Mouse (Mus musculus) limb, embryonic 15.5 days (tissue): ENCODE measurements around the gene Fbxo4. TPM values are rescaled to one million over a fixed set of nuclear protein-coding genes. Genes with fewer than 3 reads are reported as not detected.

Experiments
- ATAC-seq: fragments of 200-750 bp; cut with Nextera tagmentation; 2 replicates; pipeline ENCODE4 v1.8.0; 2017; ENCODE audit warnings: low read depth, moderate TSS enrichment; ENCODE audit not compliant: insufficient number of reproducible peaks, low FRiP score, low TSS enrichment
- H3K27ac ChIP-seq: fragments of 300-500 bp; sonication (generic); 2 replicates; pipeline ENCODE4 v1.5.1; 2015; ENCODE audit warnings: moderate library complexity, mild to moderate bottlenecking, inconsistent platforms
- H3K27me3 ChIP-seq: fragments of 300-500 bp; sonication (generic); 2 replicates; pipeline ENCODE4 v1.6.1; 2015; ENCODE audit warnings: inconsistent platforms
- H3K36me3 ChIP-seq: fragments of 300-500 bp; sonication (generic); 2 replicates; pipeline ENCODE4 v1.6.1; 2015; ENCODE audit warnings: inconsistent platforms
- H3K4me1 ChIP-seq: fragments of 300-500 bp; sonication (generic); 2 replicates; pipeline ENCODE4 v1.6.1; 2015; ENCODE audit warnings: inconsistent platforms
- H3K4me2 ChIP-seq: fragments of 300-500 bp; sonication (generic); 2 replicates; pipeline ENCODE4 v1.6.1; 2015; ENCODE audit warnings: mild to moderate bottlenecking, inconsistent platforms
- H3K4me3 ChIP-seq: fragments of 300-500 bp; sonication (generic); 2 replicates; pipeline ENCODE4 v1.5.1; 2015; ENCODE audit warnings: mild to moderate bottlenecking, inconsistent platforms
- H3K9ac ChIP-seq: fragments of 300-500 bp; sonication (generic); 2 replicates; pipeline ENCODE4 v1.6.1; 2015; ENCODE audit warnings: inconsistent platforms
- H3K9me3 ChIP-seq: fragments of 300-500 bp; sonication (generic); 2 replicates; pipeline ENCODE4 v1.6.1; 2016; ENCODE audit warnings: inconsistent platforms
- WGBS: fragments of 180-500 bp; shearing (Covaris S2); methylation state at CpG from one replicate; pipeline ENCODE4 v1.1.7; 2015; 5-methylcytosine and 5-hydroxymethylcytosine counted together
- polyA plus RNA-seq: library from polyadenylated mRNA; unstranded; fragments of >200 nt; fragmentation: Nextera tagmentation; extraction: Ambion mirVana; gene quantifications from 2 replicates; pipeline ENCODE4 v1.2.1, GENCODE M21; 2015

The Fbxo4 gene
- polyA plus RNA-seq, 1 experiment from 2014 or later: 12.2 TPM

- H3K4me2 ChIP-seq: no peak overlapping the region
- H3K9me3 ChIP-seq: no peaks in the 10 kb centered on the region
- H3K27ac ChIP-seq: no peak overlapping the region
- H3K9ac ChIP-seq: no peak overlapping the region
- H3K4me1 ChIP-seq: no peaks in the 10 kb centered on the region
- H3K36me3 ChIP-seq: no peaks in the 10 kb centered on the region
- WGBS: 57% methylated on average over 2 of the region's 2 CpGs
- H3K27me3 ChIP-seq: no peaks in the 10 kb centered on the region
- no peak for ATAC-seq
- H3K4me3 ChIP-seq: no peak overlapping the region
Measured at GRCm38 (mm10) chr15:4000536-4000935, 21.2 kb upstream of the Fbxo4 start.

GRCm38 (mm10) chr15:3999144-3999543 is 19.8 kb upstream of the Fbxo4 start:
- Histone ChIP-seq H3K9ac (no peak overlapping the region), H3K4me3 (no peak overlapping the region), H3K36me3 (no peaks in the 10 kb centered on the region), H3K9me3 (no peaks in the 10 kb centered on the region), H3K4me1 (peaks cover 5% of the 10 kb centered on the region; the same call in 1 of the 2 replicates), H3K4me2 (no peak overlapping the region), H3K27ac (no peak overlapping the region), H3K27me3 (no peaks in the 10 kb centered on the region)
- WGBS: 64% methylated on average over 2 of the region's 2 CpGs
- no peak for ATAC-seq

DNA sequence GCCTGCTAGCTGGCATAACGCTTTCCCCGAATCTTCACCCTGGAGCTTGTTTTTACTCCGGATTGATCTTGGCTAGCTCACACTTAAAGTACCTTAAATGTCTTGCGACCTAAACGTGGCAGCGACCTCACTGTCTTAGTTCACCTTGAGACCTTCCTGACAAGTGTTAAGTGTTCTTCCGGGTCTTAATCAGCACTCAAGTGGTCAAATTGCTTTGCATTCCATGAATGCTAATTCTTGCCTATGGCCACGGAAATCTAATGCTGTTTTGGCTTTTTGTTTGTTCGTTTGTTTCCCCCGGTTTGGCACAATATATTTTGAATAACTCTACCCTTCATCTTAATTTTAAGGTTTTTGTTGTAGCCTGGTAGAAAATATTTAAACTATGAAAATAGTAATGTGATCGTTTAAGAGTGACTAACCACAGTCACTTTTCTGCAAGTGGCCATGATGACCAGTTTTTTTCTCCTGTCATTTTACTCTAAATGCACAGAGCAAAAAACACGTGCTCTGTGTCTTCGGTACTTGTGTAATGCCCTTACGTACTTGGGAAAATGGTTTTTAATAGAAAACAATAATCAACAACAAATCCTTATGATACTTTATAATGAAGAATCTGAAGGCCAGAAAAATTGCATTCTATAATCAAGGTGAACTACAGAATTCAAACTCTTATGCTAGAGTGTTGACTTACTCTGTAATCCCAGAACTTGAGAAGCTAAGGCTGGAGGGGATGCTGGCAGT is 17.1 kb upstream of the Fbxo4 start:
- Histone ChIP-seq H3K27ac (peak overlapping the region; percentile 91), H3K27me3 (no peaks in the 10 kb centered on the region), H3K36me3 (peaks cover 7% of the 10 kb centered on the region), H3K4me2 (peak overlapping the region; percentile 62), H3K4me1 (peaks cover 9% of the 10 kb centered on the region; the same call in 1 of the 2 replicates), H3K9ac (peak overlapping the region; percentile 42), H3K9me3 (no peaks in the 10 kb centered on the region), H3K4me3 (peak overlapping the region; percentile 90)
- no peak for ATAC-seq
- WGBS: 18% methylated on average over 14 of the region's 14 CpGs

DNA sequence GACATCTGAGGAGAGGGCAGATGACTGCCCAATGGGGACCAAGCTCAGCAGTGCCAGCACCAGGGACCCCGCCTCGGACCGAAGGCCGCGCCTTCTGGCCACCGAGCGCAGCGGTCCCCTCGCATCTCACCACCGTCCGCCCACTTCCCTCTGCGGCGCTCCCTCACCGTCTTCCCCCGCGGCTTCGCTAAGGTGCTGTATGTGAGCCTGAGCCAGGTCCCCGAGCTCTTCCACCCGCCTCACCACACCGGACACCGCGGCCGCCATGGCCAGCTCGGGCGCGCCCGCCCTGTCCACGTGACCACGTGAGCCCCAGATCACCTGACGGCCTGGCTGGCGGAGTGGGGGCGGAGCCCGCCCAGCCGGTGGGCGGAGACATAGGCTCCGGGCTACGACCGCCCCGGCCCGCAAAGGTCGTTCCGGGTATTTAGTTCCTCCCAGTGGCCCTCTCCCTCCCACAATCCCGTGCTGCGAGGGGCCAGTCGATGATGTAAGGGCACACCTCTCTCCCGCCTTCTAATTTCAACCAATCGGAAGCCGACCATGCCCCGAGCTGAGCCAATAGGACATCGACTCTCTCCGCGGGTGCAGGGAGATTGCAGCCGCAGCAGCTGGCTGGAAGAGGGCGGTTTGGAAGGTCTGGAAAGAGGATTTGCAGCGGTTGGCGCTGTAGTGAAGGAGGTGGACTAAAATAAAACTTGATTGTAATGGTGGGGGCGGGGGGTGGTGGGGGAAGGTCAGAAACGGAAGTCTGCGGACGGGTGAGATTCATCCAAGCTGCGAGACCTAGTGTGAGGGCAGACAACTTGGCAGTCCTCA is 16.3 kb upstream of the Fbxo4 start, which contains the start of gene AW549877:
AW549877 (minus strand) TSS at position 297 of the 819 bp plus-strand sequence.
- Histone ChIP-seq H3K36me3 (peaks cover 12% of the 10 kb centered on the region), H3K4me2 (peak within 1 kb of the TSS; percentile 62), H3K9ac (peak within 1 kb of the TSS; percentile 75), H3K4me1 (peaks cover 9% of the 10 kb centered on the region; the same call in 1 of the 2 replicates), H3K4me3 (peak within 1 kb of the TSS; percentile 90), H3K27me3 (no peaks in the 10 kb centered on the region), H3K27ac (peak within 1 kb of the TSS; percentile 96), H3K9me3 (no peaks in the 10 kb centered on the region)
- ATAC-seq: peak; percentile 100
- WGBS: under 1% methylated on average over 59 of the region's 61 CpGs

- no peaks in the 10 kb centered on the region for H3K27me3 ChIP-seq
- no peak for ATAC-seq
- WGBS: 22% methylated on average over 14 of the region's 14 CpGs
- H3K4me2 ChIP-seq: peak overlapping the region; percentile 62
- no peaks in the 10 kb centered on the region for H3K9me3 ChIP-seq
- H3K27ac ChIP-seq: peak overlapping the region; percentile 96
- H3K4me1 ChIP-seq: peaks cover 9% of the 10 kb centered on the region; the same call in 1 of the 2 replicates
- H3K36me3 ChIP-seq: peaks cover 18% of the 10 kb centered on the region
- peak overlapping the region; percentile 90 for H3K4me3 ChIP-seq
- H3K9ac ChIP-seq: peak overlapping the region; percentile 75
Measured at GRCm38 (mm10) chr15:3994852-3995447, 15.6 kb upstream of the Fbxo4 start.

GRCm38 (mm10) chr15:3987981-3988380 is 8.6 kb upstream of the Fbxo4 start:
- H3K9ac ChIP-seq: no peak overlapping the region
- WGBS: 64% methylated on average over 2 of the region's 2 CpGs
- no peak overlapping the region for H3K4me2 ChIP-seq
- H3K27me3 ChIP-seq: no peaks in the 10 kb centered on the region
- no peak overlapping the region for H3K27ac ChIP-seq
- H3K4me3 ChIP-seq: no peak overlapping the region
- peaks cover 60% of the 10 kb centered on the region for H3K36me3 ChIP-seq
- no peaks in the 10 kb centered on the region for H3K4me1 ChIP-seq
- no peaks in the 10 kb centered on the region for H3K9me3 ChIP-seq
- ATAC-seq: no peak

GRCm38 (mm10) chr15:3984876-3985275 is 5.5 kb upstream of the Fbxo4 start:
- Histone ChIP-seq H3K9me3 (no peaks in the 10 kb centered on the region), H3K36me3 (peaks cover 42% of the 10 kb centered on the region), H3K4me3 (no peak overlapping the region), H3K4me1 (no peaks in the 10 kb centered on the region), H3K9ac (no peak overlapping the region), H3K27ac (no peak overlapping the region), H3K27me3 (no peaks in the 10 kb centered on the region), H3K4me2 (no peak overlapping the region)
- WGBS: 94% methylated on average over 2 of the region's 2 CpGs
- no peak for ATAC-seq

DNA sequence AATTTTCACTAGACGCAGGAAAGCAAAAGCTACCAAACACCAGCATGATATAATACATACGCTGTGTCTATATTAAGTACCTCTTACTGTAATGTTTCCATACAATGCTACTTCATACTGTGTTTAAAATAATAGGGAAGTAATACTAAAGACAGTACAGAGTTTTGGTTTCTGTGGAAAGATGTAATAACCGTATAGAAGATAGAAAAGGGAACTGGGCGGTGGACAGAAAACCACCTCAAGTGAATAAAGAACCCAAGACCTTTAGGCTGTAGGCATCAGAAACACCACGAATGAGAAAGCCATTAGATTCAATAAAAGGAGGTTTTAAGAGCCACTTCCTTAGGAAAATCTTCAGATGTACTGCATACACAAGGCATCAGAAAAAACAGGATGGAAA is 3.4 kb upstream of the Fbxo4 start:
- H3K4me1 ChIP-seq: no peaks in the 10 kb centered on the region; the same call in 1 of the 2 replicates
- no peak overlapping the region for H3K4me3 ChIP-seq
- H3K36me3 ChIP-seq: peaks cover 31% of the 10 kb centered on the region
- WGBS: 90% methylated on average over 5 of the region's 5 CpGs
- H3K27ac ChIP-seq: no peak overlapping the region
- no peak for ATAC-seq
- H3K4me2 ChIP-seq: no peak overlapping the region
- no peaks in the 10 kb centered on the region for H3K9me3 ChIP-seq
- no peaks in the 10 kb centered on the region for H3K27me3 ChIP-seq
- H3K9ac ChIP-seq: no peak overlapping the region

DNA sequence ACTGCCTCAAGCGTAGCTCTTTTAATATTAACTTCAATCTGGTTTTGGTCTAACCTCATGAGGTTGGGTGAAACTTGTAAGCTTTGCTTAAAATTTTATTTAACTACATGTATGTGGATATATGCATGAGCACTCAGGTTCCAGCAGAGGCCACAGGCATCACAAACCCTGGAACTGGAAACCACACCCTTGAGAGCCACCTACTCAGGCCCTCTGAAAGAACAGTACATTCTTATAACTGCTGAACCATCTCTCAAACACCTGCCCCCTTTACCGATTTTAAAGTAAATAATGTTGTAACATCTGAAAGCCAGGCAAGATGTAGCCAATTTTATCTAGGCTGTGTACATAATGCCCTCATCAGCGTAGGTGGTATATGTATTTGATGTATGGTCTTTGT is 498 bp upstream of the Fbxo4 start:
- H3K27ac ChIP-seq: peak overlapping the region; percentile 97
- no peaks in the 10 kb centered on the region for H3K9me3 ChIP-seq
- no peaks in the 10 kb centered on the region for H3K27me3 ChIP-seq
- no peaks in the 10 kb centered on the region; the same call in 1 of the 2 replicates for H3K4me1 ChIP-seq
- WGBS: 77% methylated on average over 3 of the region's 3 CpGs
- H3K4me2 ChIP-seq: peak overlapping the region; percentile 68
- no peak for ATAC-seq
- H3K4me3 ChIP-seq: peak overlapping the region; percentile 61; the same call in 1 of the 2 replicates
- H3K36me3 ChIP-seq: peaks cover 13% of the 10 kb centered on the region
- H3K9ac ChIP-seq: no peak overlapping the region

DNA sequence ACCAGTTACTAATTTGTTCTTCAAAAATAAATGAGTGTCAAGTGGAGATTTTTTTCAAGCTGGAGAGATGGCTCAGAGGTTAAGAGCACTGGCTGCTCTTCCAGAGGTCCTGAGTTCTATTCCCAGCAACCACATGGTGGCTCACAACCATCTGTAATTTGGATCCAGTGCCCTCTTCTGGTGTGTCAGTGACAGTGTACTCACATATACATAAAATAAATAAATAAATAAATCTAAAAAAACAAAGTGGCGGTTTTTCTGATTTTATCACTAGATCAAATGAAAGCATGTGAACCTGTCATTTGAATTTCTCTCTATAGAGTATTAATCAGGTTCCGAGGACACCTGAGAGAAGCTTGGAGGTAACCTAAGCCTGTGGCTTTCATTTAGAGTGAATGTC is 1.1 kb downstream of the Fbxo4 start:
- Histone ChIP-seq H3K27me3 (no peaks in the 10 kb centered on the region), H3K4me2 (no peak overlapping the region), H3K36me3 (no peaks in the 10 kb centered on the region; the same call in 1 of the 2 replicates), H3K4me3 (no peak overlapping the region), H3K9me3 (no peaks in the 10 kb centered on the region), H3K9ac (no peak overlapping the region), H3K27ac (no peak overlapping the region), H3K4me1 (no peaks in the 10 kb centered on the region; the same call in 1 of the 2 replicates)
- 90% methylated on average over 2 of the region's 2 CpGs for WGBS
- ATAC-seq: no peak

DNA sequence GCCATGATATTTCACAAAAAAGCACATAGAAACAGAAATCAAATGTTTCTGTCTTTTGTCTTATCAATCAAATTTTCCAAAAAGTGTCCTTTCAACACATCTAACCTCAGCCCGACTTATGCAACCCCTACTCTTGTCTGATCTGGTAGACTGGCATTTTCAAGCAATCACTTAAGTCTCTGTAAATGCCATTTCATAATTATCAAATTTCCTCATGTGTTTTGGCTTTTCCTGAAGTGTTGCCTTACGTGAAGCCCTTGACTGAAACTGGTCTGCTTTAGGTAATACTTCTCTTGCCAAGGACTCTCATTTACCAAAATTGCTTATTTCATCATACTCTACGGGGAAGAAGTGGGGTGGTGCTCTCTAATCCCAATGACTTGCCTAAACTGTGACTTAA is 6.1 kb downstream of the Fbxo4 start:
- 80% methylated on average over 3 of the region's 3 CpGs for WGBS
- Histone ChIP-seq H3K4me3 (no peak overlapping the region), H3K9ac (no peak overlapping the region), H3K9me3 (no peaks in the 10 kb centered on the region), H3K27me3 (no peaks in the 10 kb centered on the region), H3K4me1 (no peaks in the 10 kb centered on the region), H3K27ac (no peak overlapping the region), H3K4me2 (no peak overlapping the region), H3K36me3 (peaks cover 19% of the 10 kb centered on the region)
- ATAC-seq: no peak
